Comparison of ENCODE assay signal across 30 mouse cellular contexts in the genomic region with DNA sequence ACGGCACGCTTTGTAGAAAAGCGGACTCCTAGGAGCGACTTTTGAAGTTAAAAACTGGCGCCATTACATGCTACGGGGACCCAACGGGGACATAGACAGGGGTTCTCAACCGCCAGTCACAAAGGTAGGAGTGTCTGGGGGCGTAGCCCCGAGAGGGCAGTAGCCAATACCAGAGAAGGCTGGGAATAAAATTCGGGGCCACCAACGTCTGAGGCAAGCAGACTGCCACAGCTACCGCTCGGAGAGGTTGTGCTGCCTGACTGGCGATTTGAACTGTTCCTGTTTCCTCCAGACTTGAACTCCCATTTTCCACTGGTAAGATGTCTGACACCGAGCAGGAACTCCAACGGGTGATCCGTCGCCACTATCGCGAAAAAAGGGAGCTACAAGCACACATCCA. TPM values are rescaled to one million over a fixed set of nuclear protein-coding genes. Genes with fewer than 3 reads are reported as not detected.
DNase-seq lines count a peak whose midpoint lies in the region; ATAC-seq and TF ChIP-seq lines count a peak whose summit lies in the region.
"Had no signal": no experiment of that assay in that cellular context is flagged by ENCODE, and none has a peak within 500 bp of the region (broad histone marks: within the 10 kb centered on the region; RNA-seq: fewer than 3 reads in every experiment).

A gene (plus strand): TSS at position 321 of the 400 bp plus-strand sequence.

- H3K27me3 ChIP-seq in E14TG2a.4 (ENCODE audit: insufficient read depth, low read length) = peaks cover 10% of the 10 kb centered on the region
- H3K27me3 ChIP-seq in ES-Bruce4 (ENCODE audit: control insufficient read depth, insufficient read depth, low read length, poor library complexity, severe bottlenecking) = no peaks in the 10 kb centered on the region
- peaks cover 3% of the 10 kb centered on the region; the same call in 1 of the 2 replicates for H3K27me3 ChIP-seq in liver, embryonic 11.5 days (replicated peaks; ENCODE audit: control insufficient read depth, insufficient read depth, low read length)
- H3K27me3 ChIP-seq: CH12.LX; forebrain, embryonic 15.5 days; Patski had no signal

- H3K4me3 ChIP-seq in E14TG2a.4 (replicated peaks; ENCODE audit: low read length) (peak within 1 kb of the TSS; percentile 60), ES-Bruce4 (ENCODE audit: low read depth, low read length) (peak within 1 kb of the TSS; percentile 72), ES-E14 (ENCODE audit: insufficient read depth in 1 of 2, low read depth in 1 of 2, low read length in 2 of 2, poor library complexity in 1 of 2, severe bottlenecking in 1 of 2) (peak within 1 kb of the TSS; percentile 47 to 60)
- no peak within 1 kb of the TSS for H3K4me3 ChIP-seq in gastrocnemius, adult 2 months
- H3K4me3 ChIP-seq in liver, embryonic 11.5 days (ENCODE audit: low read depth, low read length) = no peak within 1 kb of the TSS
- H3K4me3 ChIP-seq: embryonic facial prominence, embryonic 10.5 days; embryonic facial prominence, embryonic 12.5 days; forebrain, embryonic 13.5 days; forebrain, embryonic 15.5 days had no signal

- in situ Hi-C loops in ES-E14 (cut with MboI; ENCODE audit: low sequenced_read_pairs in 2 of 2, unreplicated experiment in 2 of 2) = no loop called here

- no peak for TF ChIP-seq EP300 in ES-Bruce4 (IDR thresholded peaks at IDR 0.05; ENCODE audit: insufficient read depth, low read depth, low read length)

- intact Hi-C loops in gastrocnemius, adult 2 months (cut with DNase I) = no loop called here

- ATAC-seq in liver, embryonic 11.5 days (replicated peaks; ENCODE audit: low FRiP score) = no peak
- ATAC-seq: activated CD4-positive, CD25-positive, alpha-beta regulatory T cell, adult 4 months; CD4-positive, CD25-positive, alpha-beta regulatory T cell, adult 4 months; forebrain, embryonic 13.5 days; forebrain, embryonic 15.5 days; forebrain, postnatal 0 days; Patski had no signal

- no peak for TF ChIP-seq POLR2A in ES-Bruce4 (IDR thresholded peaks at IDR 0.05; ENCODE audit: insufficient read depth, low read length)

- H3K4me1 ChIP-seq in E14TG2a.4 (replicated peaks; ENCODE audit: low read depth, low read length) (no peaks in the 10 kb centered on the region), ES-Bruce4 (ENCODE audit: control insufficient read depth, insufficient read depth, low read length) (no peaks in the 10 kb centered on the region), ES-E14 (ENCODE audit: control insufficient read depth in 2 of 2, insufficient read depth in 2 of 2, low read length in 2 of 2, poor library complexity in 1 of 2) (peaks cover 0 to 2% of the 10 kb centered on the region in 2 experiments; a peak in 1 of 4 replicates)
- no peaks in the 10 kb centered on the region for H3K4me1 ChIP-seq in liver, embryonic 11.5 days (replicated peaks; ENCODE audit: control insufficient read depth, insufficient read depth, low read length)
- H3K4me1 ChIP-seq: embryonic facial prominence, embryonic 10.5 days; embryonic facial prominence, embryonic 12.5 days; forebrain, embryonic 13.5 days; forebrain, embryonic 15.5 days had no signal

- H3K4me2 ChIP-seq in liver, embryonic 11.5 days = no peak within 1 kb of the TSS
- H3K4me2 ChIP-seq: embryonic facial prominence, embryonic 12.5 days; forebrain, embryonic 13.5 days; forebrain, embryonic 15.5 days had no signal

- H3K27ac ChIP-seq in ES-Bruce4 (ENCODE audit: insufficient read depth, low read length) (no peak within 1 kb of the TSS), ES-E14 (ENCODE audit: insufficient read depth, low read depth, low read length, poor library complexity, severe bottlenecking) (no peak within 1 kb of the TSS)
- no peak within 1 kb of the TSS for H3K27ac ChIP-seq in gastrocnemius, adult 2 months
- H3K27ac ChIP-seq in liver, embryonic 11.5 days (ENCODE audit: low read depth, low read length) = no peak within 1 kb of the TSS
- H3K27ac ChIP-seq: embryonic facial prominence, embryonic 10.5 days; embryonic facial prominence, embryonic 12.5 days; forebrain, embryonic 13.5 days; forebrain, embryonic 15.5 days had no signal

- no peaks in the 10 kb centered on the region for H3K9me3 ChIP-seq in E14TG2a.4 (ENCODE audit: low read length)
- H3K9me3 ChIP-seq in ES-Bruce4 (replicated peaks; ENCODE audit: control insufficient read depth, insufficient read depth, low read length, poor library complexity, severe bottlenecking) = no peaks in the 10 kb centered on the region
- no peaks in the 10 kb centered on the region for H3K9me3 ChIP-seq in ES-E14 (ENCODE audit: control insufficient read depth, insufficient read depth, low read depth, low read length)
- H3K9me3 ChIP-seq in liver, embryonic 11.5 days (ENCODE audit: control insufficient read depth, low read length) = no peaks in the 10 kb centered on the region
- H3K9me3 ChIP-seq: embryonic facial prominence, embryonic 10.5 days; embryonic facial prominence, embryonic 12.5 days; forebrain, embryonic 13.5 days; forebrain, embryonic 15.5 days; G1E had no signal

- TF ChIP-seq CTCF in E14TG2a.4 (conservative IDR thresholded peaks at IDR 0.05; ENCODE audit: low read length) = no peak
- TF ChIP-seq CTCF in ES-Bruce4 (IDR thresholded peaks at IDR 0.05; ENCODE audit: low read depth, low read length) = no peak
- no peak for TF ChIP-seq CTCF in gastrocnemius, adult 2 months (IDR thresholded peaks at IDR 0.05)

- 85% methylated on average over 21 of the region's 21 CpGs for WGBS in liver, embryonic 11.5 days

- DNase-seq in ES-E14 (ENCODE audit: low read depth, low spot score) (peak; percentile 19), ZHBTc4 (ENCODE audit: low read depth, low spot score) (peak; percentile 55)
- DNase-seq in gastrocnemius, adult 2 months = no peak
- no peak for DNase-seq in liver, embryonic 11.5 days (ENCODE audit: low spot score)
- DNase-seq in urinary bladder, postnatal 4 days (ENCODE audit: low spot score in 2 of 2) = no peak
- DNase-seq in cerebellum, postnatal 10 days = no peak
- DNase-seq: adrenal gland, adult 8-10 months; adrenal gland, postnatal 14 days; adrenal gland, postnatal 36 days; cerebellum, adult 11-12 months; cerebellum, adult 2 months; cerebellum, adult 9-10 months; cerebellum, postnatal 14 days; cerebellum, postnatal 36 days; forebrain, postnatal 0 days had no signal

- H3K36me3 ChIP-seq in E14TG2a.4 (ENCODE audit: insufficient read depth, low read length) = no peaks in the 10 kb centered on the region
- H3K36me3 ChIP-seq in ES-Bruce4 (ENCODE audit: control insufficient read depth, insufficient read depth, low read length, poor library complexity, severe bottlenecking) = no peaks in the 10 kb centered on the region
- no peaks in the 10 kb centered on the region for H3K36me3 ChIP-seq in ES-E14 (ENCODE audit: control insufficient read depth, insufficient read depth, low read length, poor library complexity, severe bottlenecking)
- H3K36me3 ChIP-seq in liver, embryonic 11.5 days (ENCODE audit: control insufficient read depth, insufficient read depth, low read length) = no peaks in the 10 kb centered on the region
- H3K36me3 ChIP-seq: embryonic facial prominence, embryonic 10.5 days; embryonic facial prominence, embryonic 12.5 days; forebrain, embryonic 15.5 days; G1E had no signal

- H3K9ac ChIP-seq in ES-Bruce4 (ENCODE audit: low read depth, poor library complexity, severe bottlenecking) (no peak within 1 kb of the TSS), ES-E14 (ENCODE audit: insufficient read depth, low read depth, low read length, poor library complexity, severe bottlenecking) (no peak within 1 kb of the TSS)
- no peak within 1 kb of the TSS for H3K9ac ChIP-seq in liver, embryonic 11.5 days (ENCODE audit: low read depth, low read length)
- H3K9ac ChIP-seq: embryonic facial prominence, embryonic 12.5 days; forebrain, embryonic 13.5 days; forebrain, embryonic 15.5 days; forebrain, postnatal 0 days had no signal

TF ChIP-seq in ES-E14, 5 proteins besides CTCF, POLR2A, EP300 and RAD21:
- TF ChIP-seq HCFC1 (IDR thresholded peaks at IDR 0.05; ENCODE audit: borderline replicate concordance, insufficient read depth, low read length) (no peak), ZC3H11A (IDR thresholded peaks at IDR 0.05; ENCODE audit: borderline replicate concordance, low read depth, low read length) (no peak), CHD2 (IDR thresholded peaks at IDR 0.05; ENCODE audit: low read depth, low read length) (no peak), MAFK (IDR thresholded peaks at IDR 0.05; ENCODE audit: insufficient read depth, low read depth, low read length) (no peak), ZNF384 (IDR thresholded peaks at IDR 0.05; ENCODE audit: low read depth, low read length) (no peak)

RNA-seq across cellular contexts. Expression of the gene that starts here (rescaled TPM):
- polyA plus RNA-seq in ES-Bruce4 (2011; ENCODE audit: insufficient read depth, insufficient read length, low read depth, missing spikeins) = 0.70 and 1.3 TPM in 2 replicates
- total RNA-seq in ES-E14 (2012; rRNA removed) = 3.7 and 4.6 TPM in 2 replicates
- not detected for total RNA-seq in gastrocnemius, adult 2 months (2021)
- polyA plus RNA-seq in liver, embryonic 11.5 days (2014; fragmentation: Nextera tagmentation; extraction: Ambion mirVana) = not detected in 2 replicates
- total RNA-seq: adrenal gland, adult 18-20 months; adrenal gland, adult 8-10 months; adrenal gland, postnatal 14 days; adrenal gland, postnatal 36 days; CH12.LX; common myeloid progenitor, adult 5-6 weeks; forebrain, postnatal 0 days had no signal
- polyA plus RNA-seq: activated CD4-positive, CD25-positive, alpha-beta regulatory T cell, adult 4 months; cerebellum, adult 2 months; embryonic facial prominence, embryonic 10.5 days; embryonic facial prominence, embryonic 12.5 days; embryonic facial prominence, embryonic 14.5 days; forebrain, embryonic 11.5 days; forebrain, embryonic 13.5 days; forebrain, embryonic 15.5 days; forebrain, postnatal 0 days; G1E; Patski had no signal

Comparison
In these comparisons a context has a peak if more than half of its experiments do, and no peak if none do; other contexts are left out.
1. H3K4me3 ChIP-seq: peak in E14TG2a.4 (single experiment), ES-Bruce4 (single experiment) and ES-E14 (2 of 2); none in gastrocnemius, adult 2 months (single experiment) and liver, embryonic 11.5 days (single experiment).
2. DNase-seq: peak in ES-E14 (single experiment) and ZHBTc4 (single experiment); none in gastrocnemius, adult 2 months (single experiment), liver, embryonic 11.5 days (single experiment), urinary bladder, postnatal 4 days (0 of 2) and cerebellum, postnatal 10 days (0 of 2).